Comparison of ENCODE assay signal across 29 mouse cellular contexts in genomic region chr4:94696368-94696767, GRCm38 (mm10). TPM values are rescaled to one million over a fixed set of nuclear protein-coding genes. Genes with fewer than 3 reads are reported as not detected.
A peak's percentile ranks its signal among the peaks of the same experiment; 100 is the strongest.
DNase-seq lines count a peak whose midpoint lies in the region; ATAC-seq and TF ChIP-seq lines count a peak whose summit lies in the region.
"Had no signal": no experiment of that assay in that cellular context is flagged by ENCODE, and none has a peak within 500 bp of the region (broad histone marks: within the 10 kb centered on the region; RNA-seq: fewer than 3 reads in every experiment).

No protein-coding gene starts in this region.

- no peaks in the 10 kb centered on the region for H3K4me1 ChIP-seq in cerebellum, adult 2 months (ENCODE audit: control insufficient read depth, insufficient read depth, low read length)
- H3K4me1 ChIP-seq in liver, adult 2 months (ENCODE audit: control insufficient read depth, insufficient read depth, low read length) = no peaks in the 10 kb centered on the region
- H3K4me1 ChIP-seq in liver, embryonic 12.5 days = no peaks in the 10 kb centered on the region
- H3K4me1 ChIP-seq: embryonic facial prominence, embryonic 12.5 days; forebrain, embryonic 12.5 days; forebrain, embryonic 15.5 days; heart, embryonic 10.5 days had no signal

- H3K79me2 ChIP-seq in liver, adult 2 months (ENCODE audit: control insufficient read depth, insufficient read depth, low read length) = no peaks in the 10 kb centered on the region

- no peak overlapping the region for H3K4me3 ChIP-seq in cerebellum, adult 2 months (replicated peaks; ENCODE audit: insufficient read depth, low read depth, low read length)
- no peak overlapping the region for H3K4me3 ChIP-seq in liver, adult 2 months (ENCODE audit: insufficient read depth, low read depth, low read length)
- no peak overlapping the region for H3K4me3 ChIP-seq in liver, embryonic 12.5 days
- H3K4me3 ChIP-seq: embryonic facial prominence, embryonic 12.5 days; erythroblast, embryonic 14.5 days; forebrain, embryonic 12.5 days; forebrain, embryonic 15.5 days; heart, adult 2 months; heart, embryonic 10.5 days; heart, embryonic 13.5 days had no signal

- H3K9me3 ChIP-seq in liver, embryonic 12.5 days (replicated peaks) = no peaks in the 10 kb centered on the region
- H3K9me3 ChIP-seq: embryonic facial prominence, embryonic 12.5 days; forebrain, embryonic 12.5 days; forebrain, embryonic 15.5 days; G1E; heart, embryonic 10.5 days; heart, embryonic 13.5 days had no signal

- no peak overlapping the region for H3K9ac ChIP-seq in liver, adult 2 months (ENCODE audit: low read depth, low read length)
- no peak overlapping the region for H3K9ac ChIP-seq in liver, embryonic 12.5 days
- H3K9ac ChIP-seq: embryonic facial prominence, embryonic 12.5 days; forebrain, embryonic 12.5 days; forebrain, embryonic 15.5 days; heart, embryonic 13.5 days; hindbrain, embryonic 14.5 days had no signal

- no peak for ATAC-seq in liver, embryonic 12.5 days
- ATAC-seq: forebrain, embryonic 15.5 days; hindbrain, postnatal 0 days; inflammation-experienced regulatory T-cells, adult 6 months; intestine, embryonic 16.5 days had no signal

- H3K27ac ChIP-seq in cerebellum, adult 2 months (ENCODE audit: insufficient read depth, low read length) = no peak overlapping the region
- no peak overlapping the region for H3K27ac ChIP-seq in liver, adult 2 months (replicated peaks; ENCODE audit: insufficient read depth, low read depth, low read length)
- H3K27ac ChIP-seq in liver, embryonic 12.5 days = no peak overlapping the region
- H3K27ac ChIP-seq: embryonic facial prominence, embryonic 12.5 days; forebrain, embryonic 12.5 days; forebrain, embryonic 15.5 days; heart, adult 2 months; heart, embryonic 10.5 days; heart, embryonic 13.5 days; hindbrain, embryonic 14.5 days; hindbrain, postnatal 0 days had no signal

- no peak for TF ChIP-seq CTCF in cerebellum, adult 2 months (IDR thresholded peaks at IDR 0.05; ENCODE audit: borderline replicate concordance, insufficient read depth, low read depth, low read length)
- TF ChIP-seq CTCF in liver, adult 2 months (IDR thresholded peaks at IDR 0.05; ENCODE audit: low read depth, low read length) = no peak

- H3K4me2 ChIP-seq in liver, embryonic 12.5 days = no peak overlapping the region
- H3K4me2 ChIP-seq: embryonic facial prominence, embryonic 12.5 days; forebrain, embryonic 12.5 days; forebrain, embryonic 15.5 days; heart, embryonic 13.5 days; hindbrain, embryonic 14.5 days had no signal

- TF ChIP-seq POLR2A in cerebellum, adult 2 months (IDR thresholded peaks at IDR 0.05; ENCODE audit: borderline replicate concordance, insufficient read depth, low read length) = no peak
- TF ChIP-seq POLR2A in liver, adult 2 months (IDR thresholded peaks at IDR 0.05; ENCODE audit: extremely low read depth, insufficient read depth, low read length) = no peak

- H3K36me3 ChIP-seq in liver, adult 2 months (ENCODE audit: control insufficient read depth, insufficient read depth, low read length) = no peaks in the 10 kb centered on the region
- no peaks in the 10 kb centered on the region for H3K36me3 ChIP-seq in liver, embryonic 12.5 days
- H3K36me3 ChIP-seq: forebrain, embryonic 15.5 days; G1E; heart, embryonic 10.5 days had no signal

- WGBS in cerebellum, adult 2 months = 76% methylated on average over 3 of the region's 3 CpGs
- WGBS in liver, adult 2 months = 37% methylated on average over 3 of the region's 3 CpGs
- 62% methylated on average over 3 of the region's 3 CpGs for WGBS in liver, embryonic 12.5 days (ENCODE audit: insufficient replicate concordance)

- DNase-seq in cerebellum, postnatal 10 days = peak; percentile 4 to 5
- DNase-seq in cerebellum, adult 2 months = no peak
- DNase-seq in liver, adult 2 months (ENCODE audit: extremely low read depth, low read depth, low spot score) = peak; percentile 50
- DNase-seq in 416B (ENCODE audit: low read depth) = peak; percentile 23
- DNase-seq in adrenal gland, postnatal 25 days = no peak
- DNase-seq: adrenal gland, postnatal 10 days; B cell, adult 2 months; cerebellum, adult 11 months; cerebellum, adult 8-10 months; cerebellum, postnatal 14 days; gastrocnemius, postnatal 25 days; heart, adult 2 months; heart, postnatal 14 days; heart, postnatal 4 days had no signal

- no peaks in the 10 kb centered on the region for H3K27me3 ChIP-seq in cerebellum, adult 2 months (ENCODE audit: control insufficient read depth, insufficient read depth, low read length)
- no peaks in the 10 kb centered on the region for H3K27me3 ChIP-seq in liver, adult 2 months (ENCODE audit: control insufficient read depth, insufficient read depth, low read length)
- H3K27me3 ChIP-seq in liver, embryonic 12.5 days (replicated peaks) = no peaks in the 10 kb centered on the region
- H3K27me3 ChIP-seq: CH12.LX; embryonic facial prominence, embryonic 12.5 days; forebrain, embryonic 12.5 days; forebrain, embryonic 15.5 days; heart, embryonic 13.5 days had no signal

RNA-seq across cellular contexts. Expression of gene Tek, which starts 42.7 kb away (rescaled TPM):
- 7.6 and 8.7 TPM in 2 replicates for polyA plus RNA-seq in cerebellum, adult 2 months (2012; rRNA removed)
- total RNA-seq in liver, adult 2 months (2014; rRNA removed) = 12.7 and 15.0 TPM in 2 replicates
- polyA plus RNA-seq in liver, adult 2 months (2012; rRNA removed) = 1.9 and 2.3 TPM in 2 replicates
- 8.0 and 8.2 TPM in 2 replicates for polyA plus RNA-seq in liver, embryonic 12.5 days (2016; fragmentation: Nextera tagmentation; extraction: Ambion mirVana)
- total RNA-seq in adrenal gland, postnatal 25 days (2021) = 47.1 TPM in 2 replicates
- polyA plus RNA-seq: erythroblast, embryonic 14.5 days; G1E; inflammation-experienced regulatory T-cells, adult 6 months had no signal

RNA-seq across cellular contexts. Expression of gene Lrrc19, which starts 46.4 kb away (rescaled TPM):
- not detected in 2 replicates for polyA plus RNA-seq in cerebellum, adult 2 months (2012; rRNA removed)
- 0.09 TPM in 1 of 2 replicates, not detected in the other for total RNA-seq in liver, adult 2 months (2014; rRNA removed)
- polyA plus RNA-seq in liver, adult 2 months (2012; rRNA removed) = 0.07 TPM in 1 of 2 replicates, not detected in the other
- polyA plus RNA-seq in liver, embryonic 12.5 days (2016; fragmentation: Nextera tagmentation; extraction: Ambion mirVana) = 0.05 and 0.15 TPM in 2 replicates
- total RNA-seq in adrenal gland, postnatal 25 days (2021) = not detected in 2 replicates
- total RNA-seq: adrenal gland, postnatal 10 days; CH12.LX; G1E; gastrocnemius, adult 8-10 months; gastrocnemius, postnatal 25 days; heart, adult 2 months; heart, postnatal 14 days; heart, postnatal 4 days; hindbrain, postnatal 0 days had no signal
- polyA plus RNA-seq: erythroblast, embryonic 14.5 days; G1E; gonadal fat pad, adult 2 months; heart, adult 2 months had no signal

Comparison
In these comparisons a context has a peak if more than half of its experiments do, and no peak if none do; other contexts are left out.
1. DNase-seq: peak in cerebellum, postnatal 10 days (2 of 2), liver, adult 2 months (single experiment) and 416B (single experiment); none in cerebellum, adult 2 months (0 of 2) and adrenal gland, postnatal 25 days (single experiment).